Mouse (Mus musculus) layer of hippocampus, postnatal 10 days (tissue): ENCODE data around the gene Zswim8. TPM values are rescaled to one million over a fixed set of nuclear protein-coding genes. Genes with fewer than 3 reads are reported as not detected.

Experiments used
- DNase-seq, 2 experiments: peaks; one replicate each; pipeline ENCODE4 v3.0.0; 2021; ENCODE audit warnings: low spot score in 2 of 2
- long read RNA-seq: library from polyadenylated mRNA; stranded (forward); transcript quantifications from one replicate; pipeline ENCODE4 v2.0.0, GENCODE M21; 2023
- total RNA-seq, 2 experiments: library from RNA; stranded (reverse); gene quantifications; 2 replicates each; pipeline ENCODE4 v1.2.3; 2021

Gene Zswim8
- 100 to 1,000 TPM; 132 to 152 TPM for total RNA-seq
- long read RNA-seq, full-length matches to known transcripts: 1 of 15 reads
- long read RNA-seq, partial matches to known transcripts: 12 of 15 reads
- long read RNA-seq, other reads (novel, unspliced or antisense): 2 of 15 reads

DNA sequence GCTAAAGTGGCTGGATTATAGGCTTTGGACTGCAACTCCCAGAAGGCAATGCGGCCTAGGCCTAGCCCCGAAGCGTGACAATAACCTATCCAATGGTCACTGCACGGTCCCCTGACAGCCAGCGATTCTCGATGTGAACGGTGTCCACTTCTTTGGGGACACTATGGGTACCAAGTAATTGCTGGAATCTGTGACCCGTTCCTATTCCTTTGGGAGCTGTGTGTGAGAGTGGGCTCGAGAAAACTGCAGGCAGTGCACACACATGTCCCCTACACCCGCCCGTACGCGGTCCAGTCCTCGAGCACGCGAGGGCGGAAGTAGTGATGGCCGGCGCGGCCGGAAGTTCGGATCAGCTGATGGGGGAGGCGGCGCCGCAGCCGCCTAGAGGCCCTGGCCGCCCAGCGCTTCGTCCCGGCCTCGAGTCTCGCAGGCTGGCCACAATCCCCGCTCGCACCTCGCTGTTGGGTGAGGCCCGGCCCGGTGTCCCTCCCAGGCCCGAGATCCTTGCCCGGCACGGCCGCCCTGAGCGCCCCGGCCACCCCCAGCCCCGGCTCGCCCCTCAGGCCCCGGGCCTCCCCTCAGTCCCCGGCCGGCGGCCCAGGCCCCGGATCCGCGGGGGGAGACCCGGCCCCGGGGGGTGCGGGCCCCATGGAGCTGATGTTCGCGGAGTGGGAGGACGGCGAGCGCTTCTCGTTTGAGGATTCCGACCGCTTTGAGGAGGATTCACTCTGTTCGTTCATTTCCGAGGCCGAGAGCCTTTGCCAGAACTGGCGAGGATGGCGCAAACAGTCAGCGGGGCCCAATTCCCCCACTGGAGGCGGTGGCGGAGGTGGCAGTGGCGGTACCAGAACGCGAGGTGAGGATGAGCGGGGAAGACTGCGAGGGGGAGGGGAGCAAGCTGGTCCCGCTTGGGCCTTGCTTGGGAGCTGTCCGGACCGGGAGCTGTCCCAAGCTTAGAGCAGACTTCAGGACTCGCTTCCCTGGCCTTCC is at the start of gene Zswim8:
Gene Zswim8 (plus strand): TSS at position 352 of the 990 bp plus-strand sequence.
- DNase-seq: peak; percentile 87 to 90

GRCm38 (mm10) chr14:20658326-20658725 is 49.0 kb upstream of the Zswim8 start:
- peak; percentile 37 to 59 for DNase-seq

DNA sequence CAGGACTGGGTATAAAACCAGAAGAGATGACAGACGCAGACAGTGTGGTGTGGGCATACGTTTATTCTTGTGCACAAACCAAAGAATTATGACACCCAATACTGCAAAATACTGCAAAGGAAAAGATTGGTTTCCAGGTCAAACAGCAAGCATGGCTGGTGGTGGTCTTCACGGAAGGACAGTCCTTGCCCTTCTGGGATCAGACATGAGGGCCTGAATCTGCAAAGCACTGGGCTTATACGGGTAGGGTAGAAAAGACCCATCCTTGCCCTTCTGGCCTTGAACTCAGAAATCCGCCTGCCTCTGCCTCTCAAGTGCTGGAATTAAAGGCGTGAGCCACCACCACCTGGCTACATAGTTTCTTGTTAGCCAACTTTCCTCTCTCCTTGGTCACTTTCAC is 48.5 kb upstream of the Zswim8 start:
- DNase-seq: no peak

- DNase-seq: no peak
Observed at GRCm38 (mm10) chr14:20659687-20660086, 47.7 kb upstream of the Zswim8 start.

DNA sequence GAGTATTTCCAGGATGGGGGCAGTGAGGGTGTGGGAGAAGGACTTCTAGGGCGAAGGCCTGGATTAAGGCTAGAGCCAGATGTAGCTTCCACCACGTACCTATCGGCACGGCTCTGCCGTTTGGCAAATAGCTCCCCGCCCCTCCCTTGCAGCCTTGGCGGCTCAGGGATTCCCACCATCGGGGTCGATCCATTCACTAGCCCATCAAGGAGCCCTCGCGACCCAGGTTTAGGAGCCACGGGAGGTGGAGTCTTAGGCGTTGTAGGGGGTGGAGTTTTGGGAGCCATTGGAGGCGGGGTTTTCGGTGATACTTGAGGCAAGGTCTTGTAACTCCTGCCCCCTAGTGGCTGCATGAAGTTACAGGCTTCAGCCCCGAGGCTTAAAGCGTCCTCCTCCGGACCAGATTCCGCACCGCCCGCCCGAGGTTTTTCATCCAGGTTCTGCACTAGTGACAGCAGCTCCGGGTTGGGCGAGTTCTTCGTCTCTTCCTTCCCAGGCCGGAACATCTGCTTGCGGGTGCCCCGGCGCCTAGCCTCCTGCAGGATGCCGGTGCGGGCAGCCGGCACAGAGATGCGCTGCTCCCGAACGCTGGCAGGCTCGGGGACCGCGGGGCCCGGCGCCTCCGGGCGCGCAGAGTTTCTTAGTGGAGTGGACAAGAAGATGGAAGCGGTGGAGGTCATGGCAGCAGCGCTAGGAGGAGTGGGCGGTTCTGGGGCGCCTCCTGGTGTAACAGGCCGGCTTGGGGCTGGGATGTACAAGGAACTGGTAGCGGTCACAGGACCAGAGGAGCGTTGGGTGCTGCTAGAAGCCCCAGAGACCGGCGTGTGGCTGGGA is 46.3 kb upstream of the Zswim8 start:
- peak; percentile 94 to 96 for DNase-seq

- peak; percentile 51 to 61 for DNase-seq
Observed at GRCm38 (mm10) chr14:20661661-20662331, 45.6 kb upstream of the Zswim8 start.

- DNase-seq: no peak
Observed at GRCm38 (mm10) chr14:20662740-20663139, 44.6 kb upstream of the Zswim8 start.

DNA sequence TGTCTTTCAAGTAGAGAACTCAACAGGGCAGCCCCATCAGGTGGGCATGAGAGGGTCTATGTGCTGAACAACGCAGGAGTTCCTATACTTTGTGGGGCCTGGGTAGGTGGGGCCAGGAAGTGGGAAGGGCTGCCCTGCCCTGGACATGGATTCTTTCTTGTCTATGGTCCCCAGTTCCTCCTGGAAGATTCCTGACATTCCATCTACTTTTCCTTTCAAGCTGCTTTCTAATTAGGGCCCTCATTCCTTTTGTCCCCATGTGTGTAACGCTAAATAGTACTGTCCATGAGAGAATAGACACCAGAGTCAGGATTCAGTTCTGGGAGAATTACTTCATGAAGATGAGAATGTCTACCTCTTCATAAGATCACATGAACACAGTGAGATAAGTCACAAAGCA is 43.8 kb upstream of the Zswim8 start:
- DNase-seq: no peak

GRCm38 (mm10) chr14:20664436-20664835 is 42.9 kb upstream of the Zswim8 start:
- no peak for DNase-seq

DNA sequence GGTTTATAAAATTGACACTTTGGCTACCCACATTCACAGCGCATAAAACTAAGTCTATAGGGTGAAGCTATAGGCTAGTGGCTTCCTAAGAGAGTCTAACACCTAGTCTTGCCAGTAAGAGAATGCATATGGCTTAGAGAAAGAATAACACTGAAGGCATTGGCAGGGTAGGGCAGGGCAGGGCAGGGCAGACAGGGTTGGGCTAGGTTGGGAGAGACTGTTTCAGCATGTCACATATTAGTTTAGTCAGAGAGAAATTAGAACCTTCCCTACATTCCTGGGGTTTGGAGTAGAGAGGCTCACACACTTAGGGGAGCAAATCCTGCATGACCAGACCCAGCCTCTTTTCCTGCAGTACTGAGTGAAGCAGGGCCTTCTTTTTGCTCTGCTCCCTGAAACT is 39.9 kb upstream of the Zswim8 start:
- no peak for DNase-seq

DNA sequence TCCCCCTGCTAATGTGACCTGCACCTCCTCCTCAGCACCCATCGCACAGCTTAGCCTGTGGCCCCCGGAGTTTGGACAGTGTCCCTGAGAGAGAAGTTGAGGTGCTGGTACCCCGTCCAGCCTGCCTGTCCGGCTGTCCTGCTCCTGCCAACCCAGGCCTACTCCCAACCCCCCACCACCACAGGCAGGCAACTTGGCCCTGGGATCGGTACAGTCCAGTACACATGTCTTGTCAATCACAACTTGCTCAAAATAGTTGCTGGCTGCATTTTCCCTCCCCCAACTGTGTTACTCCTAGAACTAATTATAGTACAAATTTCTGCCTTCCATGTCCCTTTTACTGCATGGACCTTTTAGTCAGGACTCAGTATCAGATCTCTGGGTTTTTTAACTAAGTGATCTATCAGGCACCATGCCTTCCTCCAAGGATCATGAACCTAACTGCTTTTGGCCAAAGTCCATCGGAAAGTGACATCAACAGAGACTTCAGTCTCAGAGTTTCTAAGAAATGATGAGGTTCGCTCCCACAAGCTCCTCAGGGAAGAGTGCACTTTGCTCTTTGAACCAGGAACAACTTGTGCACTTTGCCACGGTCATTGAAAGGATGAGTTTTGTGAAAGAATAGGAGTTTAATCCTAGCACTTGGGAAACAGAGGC is 39.1 kb upstream of the Zswim8 start, which contains the start of gene Synpo2l:
Gene Synpo2l (minus strand): TSS at position 201 of the 657 bp plus-strand sequence.
- DNase-seq: no peak

- peak; percentile 45 to 56 for DNase-seq
Observed at GRCm38 (mm10) chr14:20672990-20673389, 34.4 kb upstream of the Zswim8 start.

DNA sequence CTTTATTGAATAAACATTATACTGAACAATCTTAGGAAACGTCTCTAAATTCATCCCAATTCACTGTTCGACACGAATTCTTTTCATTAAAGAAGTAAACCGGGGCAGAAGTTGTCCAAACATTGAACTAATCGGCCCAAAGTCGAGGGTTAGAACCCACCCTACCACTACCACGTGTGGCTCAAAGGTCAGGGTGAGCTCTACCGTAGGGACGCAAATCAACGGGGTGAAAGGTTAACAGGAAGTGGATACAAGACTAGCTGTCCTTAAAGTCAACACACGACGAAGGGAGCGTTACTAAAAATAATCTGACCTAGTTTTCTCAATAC is 33.7 kb upstream of the Zswim8 start:
- peak; percentile 40 to 48 for DNase-seq

DNA sequence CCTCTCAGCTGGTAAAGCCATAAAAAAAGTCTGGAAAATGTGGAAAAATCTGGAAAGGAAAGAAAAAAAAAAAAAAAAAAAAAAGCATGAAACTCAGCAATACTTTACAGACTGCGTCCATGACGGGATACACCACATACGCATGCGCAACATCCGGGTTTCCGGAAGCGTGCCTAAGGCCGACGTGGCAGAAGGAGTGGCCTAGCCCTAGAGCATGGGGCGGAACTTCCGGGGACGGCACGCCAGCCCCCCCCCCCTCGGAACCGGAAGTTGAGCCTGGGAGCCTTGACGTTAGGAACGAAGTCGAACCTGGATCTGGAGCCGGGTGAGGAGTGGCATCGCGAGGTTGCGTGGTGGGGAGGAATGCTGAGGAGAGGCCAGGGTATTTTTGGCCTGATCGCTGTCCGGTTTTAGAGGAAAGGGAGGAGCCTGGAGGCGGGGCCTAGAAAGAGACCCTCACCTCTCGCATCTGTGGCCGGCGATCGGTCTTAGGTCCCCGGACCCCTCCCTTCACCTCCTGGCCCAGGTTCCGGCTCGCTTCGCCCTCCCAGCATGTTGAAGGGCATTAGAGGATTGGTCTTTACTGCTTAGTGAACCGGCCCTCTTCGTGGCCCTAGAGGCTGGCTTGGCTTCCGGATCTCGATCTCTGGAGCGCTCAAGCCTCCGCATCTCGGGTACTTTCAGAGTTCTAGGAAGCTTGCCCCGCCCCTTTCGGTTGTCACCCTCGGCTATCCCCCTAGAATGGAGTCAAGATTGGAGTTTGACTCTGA is 33.1 kb upstream of the Zswim8 start, which contains the start of gene Sec24c:
Gene Sec24c (plus strand): TSS at position 245 of the 770 bp plus-strand sequence.
- peak; percentile 99 for DNase-seq

- no peak for DNase-seq
Observed at GRCm38 (mm10) chr14:20677906-20678305, 29.4 kb upstream of the Zswim8 start.

GRCm38 (mm10) chr14:20681742-20682141 is 25.6 kb upstream of the Zswim8 start:
- DNase-seq: no peak

GRCm38 (mm10) chr14:20682498-20682897 is 24.9 kb upstream of the Zswim8 start:
- DNase-seq: no peak

- DNase-seq: no peak
Observed at GRCm38 (mm10) chr14:20686576-20686975, 20.8 kb upstream of the Zswim8 start.

- no peak for DNase-seq
Observed at GRCm38 (mm10) chr14:20689009-20689408, 18.3 kb upstream of the Zswim8 start.

DNA sequence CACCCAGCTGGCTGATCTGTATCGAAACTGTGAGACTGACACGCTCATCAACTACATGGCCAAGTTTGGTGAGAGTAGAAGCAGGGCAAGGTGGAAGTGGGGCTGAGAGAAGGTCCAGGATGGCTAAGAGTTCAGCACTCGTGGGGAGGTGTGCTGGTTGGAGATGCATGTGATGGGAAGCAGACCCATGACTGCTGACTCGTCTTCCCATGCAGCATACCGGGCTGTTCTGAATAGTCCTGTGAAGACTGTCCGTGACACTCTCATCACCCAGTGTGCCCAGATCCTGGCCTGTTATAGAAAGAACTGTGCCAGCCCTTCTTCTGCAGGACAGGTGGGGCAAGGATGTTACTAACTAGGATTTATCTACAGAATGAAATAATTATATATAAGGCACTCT is 15.6 kb upstream of the Zswim8 start:
- no peak for DNase-seq
